Mouse (Mus musculus): ENCODE results near the gene Numbl. TPM values are rescaled to one million over a fixed set of nuclear protein-coding genes. Genes with fewer than 3 reads are reported as not detected.

The Numbl gene
- 8.9 and 9.6 TPM in 2 replicates for polyA plus RNA-seq (2021; fragmentation: Nextera tagmentation)
- long read RNA-seq, experiment 1, partial matches to known transcripts, result 4 of 14 reads
- long read RNA-seq, experiment 1, other reads (novel, unspliced or antisense), result 9 of 14 reads
- long read RNA-seq, experiment 2, full-length matches to known transcripts, result 7 of 26 reads
- long read RNA-seq, experiment 2, partial matches to known transcripts, result 15 of 26 reads
- long read RNA-seq, experiment 2, other reads (novel, unspliced or antisense), result 4 of 26 reads

DNA sequence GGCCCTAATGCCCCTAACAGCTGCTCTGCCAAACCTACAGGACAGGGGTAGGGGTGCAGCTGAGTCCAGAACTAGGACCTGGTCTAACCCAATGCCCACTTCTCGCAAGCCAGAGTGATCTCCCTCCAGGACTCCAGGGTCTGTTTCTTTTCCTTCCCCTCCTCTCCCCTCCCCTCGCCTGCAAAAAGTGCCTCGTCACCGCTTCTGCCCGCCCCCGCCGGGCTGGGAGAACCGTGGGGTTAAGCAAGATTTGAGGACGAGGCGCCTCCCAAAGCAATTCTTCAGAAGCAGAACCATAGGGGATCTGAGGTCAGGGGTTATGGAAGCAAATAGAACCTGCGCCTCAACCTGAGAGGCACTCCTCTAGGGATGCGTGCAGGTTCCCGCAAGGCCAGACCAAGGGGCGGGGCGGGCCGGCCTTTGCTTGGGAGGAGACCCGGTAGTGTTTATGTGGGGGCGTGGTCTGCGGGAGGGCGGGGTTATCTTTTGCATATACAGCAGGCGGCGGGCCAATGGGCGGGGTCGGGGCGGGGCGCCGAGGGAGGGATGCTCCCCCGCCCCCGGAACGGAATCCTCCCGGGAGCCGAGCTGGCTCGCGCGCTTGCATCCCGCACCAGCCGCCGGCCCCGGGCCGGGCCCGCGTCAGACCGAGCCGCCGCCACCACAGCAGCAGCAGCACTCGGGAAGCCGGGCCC, at the start of gene Numbl:
Gene Numbl (plus strand): TSS at position 229 of the 695 bp plus-strand sequence.

DNA sequence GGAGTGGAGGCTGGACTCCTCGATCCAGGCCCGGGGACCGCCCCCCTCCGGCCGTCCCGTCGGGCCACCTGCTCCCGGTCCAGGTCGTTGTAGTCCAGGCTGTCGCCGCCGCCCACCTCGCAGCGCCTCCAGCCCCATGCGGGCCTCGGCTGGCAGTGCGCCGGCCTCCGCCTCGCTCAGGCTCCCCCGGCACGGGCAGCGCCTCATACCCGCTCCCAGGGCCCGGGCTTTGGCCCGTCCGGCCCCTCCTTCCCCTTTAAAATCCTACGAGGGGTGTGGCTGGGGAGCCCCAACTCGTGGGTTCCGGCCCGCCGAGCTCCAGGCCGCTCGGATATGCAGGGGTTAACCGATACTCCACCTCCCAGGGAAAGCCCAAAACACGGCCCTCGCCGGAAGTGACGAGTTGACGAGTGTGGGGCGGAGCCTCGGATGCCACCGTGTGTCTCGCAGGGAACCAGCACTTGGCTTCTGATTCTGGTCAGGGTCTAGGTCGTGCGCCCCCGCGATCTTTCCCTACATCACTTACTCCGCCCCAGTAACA, 29.9 kb upstream of the Numbl start, which contains the start of gene Itpkc:
Gene Itpkc (minus strand): TSS at position 381 of the 541 bp plus-strand sequence.

DNA sequence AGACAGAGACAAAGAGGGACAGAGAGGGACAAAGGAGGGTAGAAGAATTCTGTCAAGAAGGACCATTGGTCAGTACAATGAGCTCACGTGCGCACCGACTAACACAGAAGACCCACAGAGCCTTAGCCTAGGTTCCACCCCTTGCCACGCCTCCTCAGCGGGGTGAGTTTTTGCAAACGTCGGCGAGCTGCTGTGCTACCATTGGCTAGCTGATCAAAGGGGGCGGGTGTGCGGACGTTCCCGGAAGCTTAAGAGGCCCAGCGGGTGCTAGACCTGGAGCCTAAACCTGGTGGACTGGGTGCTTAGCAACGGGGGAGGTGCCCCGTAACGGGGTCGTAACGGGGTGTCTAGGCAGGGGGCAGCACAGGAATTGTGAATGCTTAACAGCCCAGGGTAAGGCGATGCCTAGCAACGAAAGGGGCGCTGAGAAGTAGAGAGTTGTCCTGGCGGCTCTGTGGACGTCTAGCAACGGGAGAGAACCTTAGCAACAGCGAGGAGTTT, 25.4 kb upstream of the Numbl start, which contains the start of gene Coq8b:
Gene Coq8b (plus strand): TSS at position 243 of the 501 bp plus-strand sequence.

Other genes starting within 250 kb of the Numbl start
- gene Cyp2a12, start 229.4 kb upstream of the Numbl start, polyA plus RNA-seq (2021; fragmentation: Nextera tagmentation), result not detected in 2 replicates
- 0.30 TPM in 1 of 2 replicates, not detected in the other for gene Cyp2f2, start 138.5 kb upstream of the Numbl start, polyA plus RNA-seq (2021; fragmentation: Nextera tagmentation)
- gene Cyp2t4, start 104.7 kb upstream of the Numbl start, polyA plus RNA-seq (2021; fragmentation: Nextera tagmentation), result 0.08 TPM in 1 of 2 replicates, not detected in the other
- 70.9 and 81.1 TPM in 2 replicates for gene Egln2, start 91.6 kb upstream of the Numbl start, polyA plus RNA-seq (2021; fragmentation: Nextera tagmentation)
- gene Rab4b, start 79.5 kb upstream of the Numbl start, polyA plus RNA-seq (2021; fragmentation: Nextera tagmentation), result 104 and 105 TPM in 2 replicates
- gene Gm21983, start 77.3 kb upstream of the Numbl start, polyA plus RNA-seq (2021; fragmentation: Nextera tagmentation), result not detected in 2 replicates
- 24.4 and 64.8 TPM in 2 replicates for gene Mia, start 77.3 kb upstream of the Numbl start, polyA plus RNA-seq (2021; fragmentation: Nextera tagmentation)
- gene BC024978, start 62.7 kb upstream of the Numbl start, polyA plus RNA-seq (2021; fragmentation: Nextera tagmentation), result 6.3 and 7.3 TPM in 2 replicates
- gene Snrpa, start 62.2 kb upstream of the Numbl start, polyA plus RNA-seq (2021; fragmentation: Nextera tagmentation), result 157 and 164 TPM in 2 replicates
- 0.89 and 0.93 TPM in 2 replicates for gene Itpkc, start 29.8 kb upstream of the Numbl start, polyA plus RNA-seq (2021; fragmentation: Nextera tagmentation)
- 11.0 and 11.7 TPM in 2 replicates for gene Coq8b, start 25.4 kb upstream of the Numbl start, polyA plus RNA-seq (2021; fragmentation: Nextera tagmentation)
- gene Ltbp4, start 79.3 kb downstream of the Numbl start, polyA plus RNA-seq (2021; fragmentation: Nextera tagmentation), result 13.3 and 18.2 TPM in 2 replicates
- gene Shkbp1, start 97.6 kb downstream of the Numbl start, polyA plus RNA-seq (2021; fragmentation: Nextera tagmentation), result 2.9 and 3.8 TPM in 2 replicates
- not detected in 2 replicates for gene Gm20479, start 99.0 kb downstream of the Numbl start, polyA plus RNA-seq (2021; fragmentation: Nextera tagmentation)
- 2.6 and 2.7 TPM in 2 replicates for gene Sptbn4, start 189.3 kb downstream of the Numbl start, polyA plus RNA-seq (2021; fragmentation: Nextera tagmentation)
- 41.8 and 47.3 TPM in 2 replicates for gene Blvrb, start 189.5 kb downstream of the Numbl start, polyA plus RNA-seq (2021; fragmentation: Nextera tagmentation)
- 3.2 and 4.1 TPM in 2 replicates for gene Sertad3, start 215.3 kb downstream of the Numbl start, polyA plus RNA-seq (2021; fragmentation: Nextera tagmentation)
- gene Sertad1, start 228.5 kb downstream of the Numbl start, polyA plus RNA-seq (2021; fragmentation: Nextera tagmentation), result 10.4 and 13.1 TPM in 2 replicates
- gene Prx, start 240.9 kb downstream of the Numbl start, polyA plus RNA-seq (2021; fragmentation: Nextera tagmentation), result 0.05 and 0.15 TPM in 2 replicates